Mouse (Mus musculus): ENCODE results near the gene Ifna13. TPM values are rescaled to one million over a fixed set of nuclear protein-coding genes. Genes with fewer than 3 reads are reported as not detected.
A peak's percentile ranks its signal among the peaks of the same experiment; 100 is the strongest.

The Ifna13 gene
- polyA plus RNA-seq, 1 experiment: not detected

GRCm38 (mm10) chr4:88641077-88641831, 3.0 kb downstream of the Ifna13 start:
- TF ChIP-seq MYOD1 (IDR thresholded peaks at IDR 0.05; ENCODE audit: control insufficient read depth, insufficient read length, low read depth) (peak; percentile 5), FOSL1 (IDR thresholded peaks at IDR 0.05; ENCODE audit: insufficient read depth, low read length, poor library complexity, severe bottlenecking) (no peak), MYOG (IDR thresholded peaks at IDR 0.05; ENCODE audit: control insufficient read depth, extremely low read depth, insufficient read length) (no peak), CEBPB (IDR thresholded peaks at IDR 0.05; ENCODE audit: low read depth) (no peak), CTCF (IDR thresholded peaks at IDR 0.05; ENCODE audit: control insufficient read depth, insufficient read depth, insufficient read length) (peak; percentile 76), MAX (IDR thresholded peaks at IDR 0.05) (no peak)
- Histone ChIP-seq H3K79me3 (ENCODE audit: low read depth) (no peaks in the 10 kb centered on the region), H3ac (ENCODE audit: control insufficient read depth, insufficient read length, low read depth) (peak overlapping the region; percentile 62), H3K79me2 (ENCODE audit: control insufficient read depth, insufficient read depth) (no peaks in the 10 kb centered on the region), H3K27me3 (ENCODE audit: control insufficient read depth, insufficient read depth, insufficient read length) (no peaks in the 10 kb centered on the region), H3K36me3 (ENCODE audit: control insufficient read depth, insufficient read depth) (no peaks in the 10 kb centered on the region), H3K4me3 (ENCODE audit: insufficient read depth, poor library complexity, severe bottlenecking) (peak overlapping the region; percentile 34)

GRCm38 (mm10) chr4:88640704-88641076, 3.6 kb downstream of the Ifna13 start:
- H3K4me3 ChIP-seq (ENCODE audit: insufficient read depth, poor library complexity, severe bottlenecking): peak overlapping the region; percentile 34
- H3K36me3 ChIP-seq (ENCODE audit: control insufficient read depth, insufficient read depth): no peaks in the 10 kb centered on the region
- H3K79me2 ChIP-seq (ENCODE audit: control insufficient read depth, insufficient read depth): no peaks in the 10 kb centered on the region
- no peaks in the 10 kb centered on the region for H3K27me3 ChIP-seq (ENCODE audit: control insufficient read depth, insufficient read depth, insufficient read length)
- TF ChIP-seq FOSL1 (IDR thresholded peaks at IDR 0.05; ENCODE audit: insufficient read depth, low read length, poor library complexity, severe bottlenecking) (no peak), CEBPB (IDR thresholded peaks at IDR 0.05; ENCODE audit: low read depth) (no peak), MAX (IDR thresholded peaks at IDR 0.05) (no peak), MYOD1 (IDR thresholded peaks at IDR 0.05; ENCODE audit: control insufficient read depth, insufficient read length, low read depth) (no peak), USF1 (IDR thresholded peaks at IDR 0.05; ENCODE audit: low read depth) (no peak), MYOG (IDR thresholded peaks at IDR 0.05; ENCODE audit: control insufficient read depth, extremely low read depth, insufficient read length) (no peak), CTCF (IDR thresholded peaks at IDR 0.05; ENCODE audit: control insufficient read depth, insufficient read depth, insufficient read length) (no peak)
- H3K79me3 ChIP-seq (ENCODE audit: low read depth): no peaks in the 10 kb centered on the region
- peak overlapping the region; percentile 62 for H3ac ChIP-seq (ENCODE audit: control insufficient read depth, insufficient read length, low read depth)

- Histone ChIP-seq H3K79me2 (ENCODE audit: control insufficient read depth, insufficient read depth) (no peaks in the 10 kb centered on the region), H3K4me3 (ENCODE audit: insufficient read depth, poor library complexity, severe bottlenecking) (no peak within 1 kb of the TSS), H3K27me3 (ENCODE audit: control insufficient read depth, insufficient read depth, insufficient read length) (no peaks in the 10 kb centered on the region), H3ac (ENCODE audit: control insufficient read depth, insufficient read length, low read depth) (no peak within 1 kb of the TSS), H3K79me3 (ENCODE audit: low read depth) (no peaks in the 10 kb centered on the region), H3K36me3 (ENCODE audit: control insufficient read depth, insufficient read depth) (no peaks in the 10 kb centered on the region)
- no peak for TF ChIP-seq CEBPB (IDR thresholded peaks at IDR 0.05; ENCODE audit: low read depth)
- TF ChIP-seq MYOD1 (IDR thresholded peaks at IDR 0.05; ENCODE audit: control insufficient read depth, insufficient read length, low read depth): no peak
- TF ChIP-seq MAX (IDR thresholded peaks at IDR 0.05): no peak
- no peak for TF ChIP-seq USF1 (IDR thresholded peaks at IDR 0.05; ENCODE audit: low read depth)
- no peak for TF ChIP-seq FOSL1 (IDR thresholded peaks at IDR 0.05; ENCODE audit: insufficient read depth, low read length, poor library complexity, severe bottlenecking)
- TF ChIP-seq CTCF (IDR thresholded peaks at IDR 0.05; ENCODE audit: control insufficient read depth, insufficient read depth, insufficient read length): no peak
- TF ChIP-seq MYOG (IDR thresholded peaks at IDR 0.05; ENCODE audit: control insufficient read depth, extremely low read depth, insufficient read length): no peak
These were observed 9.9 kb downstream of the Ifna13 start, which contains the start of gene C87499 for GRCm38 (mm10) chr4:88634311-88634710. C87499 (minus strand) TSS chr4:88634411.

- H3K79me2 ChIP-seq (ENCODE audit: control insufficient read depth, insufficient read depth): no peaks in the 10 kb centered on the region
- H3K4me3 ChIP-seq (ENCODE audit: insufficient read depth, poor library complexity, severe bottlenecking): no peak within 1 kb of the TSS
- no peaks in the 10 kb centered on the region for H3K27me3 ChIP-seq (ENCODE audit: control insufficient read depth, insufficient read depth, insufficient read length)
- no peak within 1 kb of the TSS for H3ac ChIP-seq (ENCODE audit: control insufficient read depth, insufficient read length, low read depth)
- H3K36me3 ChIP-seq (ENCODE audit: control insufficient read depth, insufficient read depth): no peaks in the 10 kb centered on the region
- no peak for TF ChIP-seq CTCF (IDR thresholded peaks at IDR 0.05; ENCODE audit: control insufficient read depth, insufficient read depth, insufficient read length)
- H3K79me3 ChIP-seq (ENCODE audit: low read depth): no peaks in the 10 kb centered on the region
These were observed 41.0 kb downstream of the Ifna13 start, which contains the start of gene Ifna12 for GRCm38 (mm10) chr4:88603276-88603675. Ifna12 (minus strand) TSS chr4:88603376.

Other genes with a start within 250 kb of the Ifna13 start
- 1.7 TPM for gene Hacd4, start 205.5 kb downstream of the Ifna13 start, polyA plus RNA-seq (2012; fragmentation: generic; extraction: Trizol)
- gene Ifnb1, start 121.7 kb downstream of the Ifna13 start, polyA plus RNA-seq (2012; fragmentation: generic; extraction: Trizol): not detected
- not detected for gene Ifna15, start 86.2 kb downstream of the Ifna13 start, polyA plus RNA-seq (2012; fragmentation: generic; extraction: Trizol)
- gene Ifna14, start 72.7 kb downstream of the Ifna13 start, polyA plus RNA-seq (2012; fragmentation: generic; extraction: Trizol): not detected
- not detected for gene Ifna9, start 52.1 kb downstream of the Ifna13 start, polyA plus RNA-seq (2012; fragmentation: generic; extraction: Trizol)
- not detected for gene Ifna12, start 41.1 kb downstream of the Ifna13 start, polyA plus RNA-seq (2012; fragmentation: generic; extraction: Trizol)
- not detected for gene C87499, start 10.0 kb downstream of the Ifna13 start, polyA plus RNA-seq (2012; fragmentation: generic; extraction: Trizol)
- gene Ifna16, start 32.5 kb upstream of the Ifna13 start, polyA plus RNA-seq (2012; fragmentation: generic; extraction: Trizol): not detected
- not detected for gene Ifna2, start 39.5 kb upstream of the Ifna13 start, polyA plus RNA-seq (2012; fragmentation: generic; extraction: Trizol)
- not detected for gene Ifnab, start 46.9 kb upstream of the Ifna13 start, polyA plus RNA-seq (2012; fragmentation: generic; extraction: Trizol)
- gene Gm26566, start 77.3 kb upstream of the Ifna13 start, polyA plus RNA-seq (2012; fragmentation: generic; extraction: Trizol): 1.9 TPM
- 11.6 TPM for gene Klhl9, start 78.0 kb upstream of the Ifna13 start, polyA plus RNA-seq (2012; fragmentation: generic; extraction: Trizol)
- not detected for gene Gm13271, start 110.4 kb upstream of the Ifna13 start, polyA plus RNA-seq (2012; fragmentation: generic; extraction: Trizol)
- not detected for gene Gm13283, start 115.7 kb upstream of the Ifna13 start, polyA plus RNA-seq (2012; fragmentation: generic; extraction: Trizol)
- gene Gm13290, start 129.4 kb upstream of the Ifna13 start, polyA plus RNA-seq (2012; fragmentation: generic; extraction: Trizol): 1.3 TPM
- not detected for gene Gm13289, start 132.5 kb upstream of the Ifna13 start, polyA plus RNA-seq (2012; fragmentation: generic; extraction: Trizol)
- not detected for gene Gm13272, start 135.4 kb upstream of the Ifna13 start, polyA plus RNA-seq (2012; fragmentation: generic; extraction: Trizol)
- not detected for gene Ifnz, start 137.7 kb upstream of the Ifna13 start, polyA plus RNA-seq (2012; fragmentation: generic; extraction: Trizol)
- 0.92 TPM for gene Gm13276, start 141.2 kb upstream of the Ifna13 start, polyA plus RNA-seq (2012; fragmentation: generic; extraction: Trizol)
- gene Gm13277, start 144.2 kb upstream of the Ifna13 start, polyA plus RNA-seq (2012; fragmentation: generic; extraction: Trizol): not detected
- not detected for gene Gm13278, start 147.1 kb upstream of the Ifna13 start, polyA plus RNA-seq (2012; fragmentation: generic; extraction: Trizol)
- 0.42 TPM for gene Gm13275, start 150.0 kb upstream of the Ifna13 start, polyA plus RNA-seq (2012; fragmentation: generic; extraction: Trizol)
- gene Gm13279, start 152.9 kb upstream of the Ifna13 start, polyA plus RNA-seq (2012; fragmentation: generic; extraction: Trizol): not detected
- gene Gm13285, start 155.2 kb upstream of the Ifna13 start, polyA plus RNA-seq (2012; fragmentation: generic; extraction: Trizol): not detected
- gene Gm13287, start 158.8 kb upstream of the Ifna13 start, polyA plus RNA-seq (2012; fragmentation: generic; extraction: Trizol): 0.42 TPM
- gene Gm13288, start 161.1 kb upstream of the Ifna13 start, polyA plus RNA-seq (2012; fragmentation: generic; extraction: Trizol): 0.18 TPM
- not detected for gene Ifna7, start 171.8 kb upstream of the Ifna13 start, polyA plus RNA-seq (2012; fragmentation: generic; extraction: Trizol)
- not detected for gene Ifna11, start 175.5 kb upstream of the Ifna13 start, polyA plus RNA-seq (2012; fragmentation: generic; extraction: Trizol)
- not detected for gene Ifna6, start 183.0 kb upstream of the Ifna13 start, polyA plus RNA-seq (2012; fragmentation: generic; extraction: Trizol)
- gene Ifna5, start 191.1 kb upstream of the Ifna13 start, polyA plus RNA-seq (2012; fragmentation: generic; extraction: Trizol): not detected
- gene Ifna4, start 197.4 kb upstream of the Ifna13 start, polyA plus RNA-seq (2012; fragmentation: generic; extraction: Trizol): not detected
- not detected for gene Ifna1, start 205.6 kb upstream of the Ifna13 start, polyA plus RNA-seq (2012; fragmentation: generic; extraction: Trizol)
- not detected for gene Ifne, start 235.7 kb upstream of the Ifna13 start, polyA plus RNA-seq (2012; fragmentation: generic; extraction: Trizol)